ENCODE assay signal across 30 mouse cellular contexts in the genomic region with DNA sequence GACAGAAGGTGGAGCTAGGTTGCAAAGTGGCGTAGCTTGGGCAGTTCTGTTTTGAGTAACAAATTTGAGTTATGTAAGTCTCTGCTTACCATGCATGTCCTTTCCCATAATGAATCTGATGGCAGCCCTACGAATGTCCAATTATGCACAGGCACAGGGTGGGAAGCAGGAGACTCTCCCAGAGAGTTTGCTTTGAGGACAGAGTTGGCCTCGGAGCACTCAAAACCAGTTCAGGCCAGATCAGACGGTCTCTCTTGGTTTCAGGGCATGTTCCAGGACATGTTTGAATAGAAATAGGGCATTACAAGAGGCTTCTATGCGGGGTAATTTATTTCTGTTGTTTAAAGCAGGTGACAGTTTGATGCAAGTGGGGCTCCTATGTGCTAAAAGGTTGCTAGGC. TPM values are rescaled to one million over a fixed set of nuclear protein-coding genes. Genes with fewer than 3 reads are reported as not detected.
"Had no signal": no experiment of that assay in that cellular context is flagged by ENCODE, and none has a peak within 500 bp of the region (broad histone marks: within the 10 kb centered on the region; RNA-seq: fewer than 3 reads in every experiment).

No protein-coding gene starts in this region.

- H3K9ac ChIP-seq: forebrain, embryonic 15.5 days; forebrain, postnatal 0 days; heart, embryonic 12.5 days; hindbrain, embryonic 13.5 days; hindbrain, embryonic 15.5 days; limb, embryonic 13.5 days; limb, embryonic 15.5 days; liver, embryonic 12.5 days; liver, embryonic 14.5 days had no signal

- H3K27me3 ChIP-seq: forebrain, embryonic 15.5 days; heart, embryonic 12.5 days; hindbrain, embryonic 13.5 days; hindbrain, embryonic 15.5 days; limb, embryonic 13.5 days; limb, embryonic 15.5 days; liver, embryonic 12.5 days had no signal

- H3K4me3 ChIP-seq: forebrain, embryonic 15.5 days; heart, embryonic 10.5 days; heart, embryonic 12.5 days; hindbrain, embryonic 13.5 days; hindbrain, embryonic 15.5 days; limb, embryonic 13.5 days; limb, embryonic 15.5 days; liver, embryonic 12.5 days had no signal

- H3K4me1 ChIP-seq: heart, embryonic 10.5 days had no signal

- ATAC-seq: forebrain, embryonic 15.5 days; forebrain, postnatal 0 days; hindbrain, postnatal 0 days; intestine, embryonic 16.5 days; liver, embryonic 12.5 days had no signal

- H3K9me3 ChIP-seq: forebrain, embryonic 15.5 days; heart, embryonic 10.5 days; hindbrain, embryonic 13.5 days; hindbrain, embryonic 15.5 days; limb, embryonic 15.5 days; liver, embryonic 12.5 days had no signal

- H3K27ac ChIP-seq: forebrain, embryonic 15.5 days; heart, embryonic 10.5 days; hindbrain, embryonic 13.5 days; hindbrain, embryonic 15.5 days; hindbrain, postnatal 0 days; kidney, postnatal 0 days; limb, embryonic 13.5 days; limb, embryonic 15.5 days; liver, embryonic 12.5 days; liver, embryonic 14.5 days had no signal

- H3K36me3 ChIP-seq: forebrain, embryonic 15.5 days; heart, embryonic 10.5 days; heart, embryonic 12.5 days; hindbrain, embryonic 13.5 days; hindbrain, embryonic 15.5 days; limb, embryonic 13.5 days; limb, embryonic 15.5 days; liver, embryonic 12.5 days had no signal

- H3K4me2 ChIP-seq: forebrain, embryonic 15.5 days; heart, embryonic 12.5 days; hindbrain, embryonic 13.5 days; hindbrain, embryonic 15.5 days; limb, embryonic 13.5 days; limb, embryonic 15.5 days; liver, embryonic 12.5 days had no signal

- DNase-seq: forebrain, postnatal 0 days; gastrocnemius, postnatal 14 days; gastrocnemius, postnatal 36 days; heart, adult 18-20 months; heart, postnatal 10 days; heart, postnatal 36 days; layer of hippocampus, adult 9-11 months; layer of hippocampus, postnatal 36 days; left cerebral cortex, postnatal 4 days had no signal

RNA-seq across cellular contexts. Expression of gene Dapl1, which starts 42.8 kb away (rescaled TPM):
- total RNA-seq: gastrocnemius, adult 18-20 months; gastrocnemius, adult 8-10 months; gastrocnemius, postnatal 14 days; gastrocnemius, postnatal 36 days; heart, adult 8-10 months; heart, postnatal 10 days; heart, postnatal 36 days; hematopoietic stem cell, adult 5-6 weeks; hindbrain, postnatal 0 days; layer of hippocampus, adult 18-20 months; layer of hippocampus, postnatal 14 days; layer of hippocampus, postnatal 36 days; liver, adult 2 months had no signal
- polyA plus RNA-seq: forebrain, embryonic 15.5 days; hindbrain, embryonic 13.5 days; intestine, embryonic 14.5 days; intestine, embryonic 16.5 days; liver, adult 2 months; liver, embryonic 12.5 days; liver, embryonic 14.5 days; liver, embryonic 16.5 days had no signal
